Mouse (Mus musculus): ENCODE data around the gene Cnpy2.

DNA sequence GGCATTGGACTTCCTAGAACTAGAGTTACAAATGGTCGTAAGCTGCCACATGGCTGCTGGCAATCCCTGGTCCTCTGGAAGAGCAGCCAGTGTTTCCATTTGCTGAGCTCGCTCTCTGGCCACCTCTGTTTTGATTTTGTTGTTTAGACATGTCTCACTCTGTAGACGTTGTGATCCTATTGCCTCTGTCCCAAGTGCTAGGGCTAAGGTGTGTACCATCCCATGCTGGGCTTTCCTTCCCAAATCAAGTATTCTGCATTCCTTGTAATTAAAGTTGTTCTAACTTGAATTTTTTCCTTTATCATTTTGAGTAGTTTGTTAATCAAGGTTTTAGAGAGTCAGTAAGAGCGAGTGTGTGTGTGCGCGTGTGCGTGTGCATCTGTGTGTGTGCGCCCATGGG is 25.3 kb downstream of the Cnpy2 start:
- TF ChIP-seq CTCF (IDR thresholded peaks at IDR 0.05; ENCODE audit: extremely low read depth, insufficient read depth, low read length), result no peak
- no peak for TF ChIP-seq POLR2A (IDR thresholded peaks at IDR 0.05; ENCODE audit: extremely low read depth, insufficient read depth, low read length)
